Mouse (Mus musculus) pancreas, adult 10 weeks (tissue): ENCODE results near the gene Gm20772. TPM values are rescaled to one million over a fixed set of nuclear protein-coding genes. Genes with fewer than 3 reads are reported as not detected.

Experiments used
- polyA plus RNA-seq: library from polyadenylated mRNA; stranded (reverse); fragments of 350-450 nt; fragmentation: Illumina TruSeq; extraction: RNeasy Lipid Tissue Mini Kit (QIAGEN cat#74804); gene quantifications from one replicate; pipeline ENCODE4 v1.2.3, GENCODE M21; 2015; ENCODE audit warnings: low read depth, low replicate concordance; ENCODE audit not compliant: insufficient read depth

Gm20772 gene
- polyA plus RNA-seq = not detected

GRCm38 (mm10) chrY:17874441-17874840 lies at the start of gene Gm20772, which contains the start of gene Gm20831:
TSS of gene Gm20772 (plus strand) at chrY:17874741.
TSS of gene Gm20831 (plus strand) at chrY:17874741.

GRCm38 (mm10) chrY:17846166-17846565 lies 28.4 kb upstream of the Gm20772 start, which contains the start of gene Gm21904:
TSS of gene Gm21904 (minus strand) at chrY:17846266.

Other genes starting within 250 kb of the Gm20772 start
- gene Gm21904, start 28.5 kb upstream of the Gm20772 start, polyA plus RNA-seq = not detected
- gene Gm20831, start within 50 bp of the Gm20772 start, polyA plus RNA-seq = not detected
- not detected for gene Srsy, start 62.6 kb downstream of the Gm20772 start, polyA plus RNA-seq
- gene Gm21764, start 187.1 kb downstream of the Gm20772 start, polyA plus RNA-seq = not detected
- not detected for gene Ssty1, start 214.4 kb downstream of the Gm20772 start, polyA plus RNA-seq